Mouse (Mus musculus) G1E (cell line): ENCODE measurements around the gene Cdc42bpa. TPM values are rescaled to one million over a fixed set of nuclear protein-coding genes. Genes with fewer than 3 reads are reported as not detected.

ENCODE experiments used
- ATAC-seq: 2 replicates; pipeline ENCODE4 v1.8.0; 2016; ENCODE audit warnings: mild to moderate bottlenecking; ENCODE audit not compliant: insufficient number of reproducible peaks, poor library complexity, low FRiP score, severe bottlenecking; ENCODE audit errors: extremely low read depth
- DNase-seq: peaks from one replicate; pipeline ENCODE4 v3.0.0; 2012; ENCODE audit warnings: low spot score
- H3K27me3 ChIP-seq: 2 replicates; pipeline ENCODE4 v1.6.1; 2012; ENCODE audit warnings: mild to moderate bottlenecking, low read length, inconsistent platforms; ENCODE audit not compliant: insufficient read depth
- H3K36me3 ChIP-seq: replicated peaks from 2 replicates; pipeline ENCODE3; 2012; ENCODE audit warnings: mild to moderate bottlenecking, inconsistent platforms
- H3K4me1 ChIP-seq: 2 replicates; pipeline ENCODE4 v1.6.1; 2012; ENCODE audit warnings: low read depth, low read length, inconsistent platforms, mixed read lengths; ENCODE audit not compliant: insufficient read depth
- H3K4me3 ChIP-seq: 2 replicates; pipeline ENCODE4 v1.5.1; 2012; ENCODE audit warnings: low read depth, mild to moderate bottlenecking, inconsistent platforms, low read length, moderate library complexity, mixed read lengths
- H3K9me3 ChIP-seq: replicated peaks from 2 replicates; pipeline ENCODE4 v1.6.1; 2012; ENCODE audit warnings: inconsistent platforms
- CTCF ChIP-seq: IDR thresholded peaks from 2 replicates; pipeline ENCODE4 v1.5.1; 2012; ENCODE audit warnings: low read depth, low read length, inconsistent platforms, mixed read lengths
- GATA1 ChIP-seq: IDR thresholded peaks from 2 replicates; pipeline ENCODE4 v1.6.1; 2012; ENCODE audit warnings: borderline replicate concordance, low read length, inconsistent platforms, mixed read lengths
- GATA2 ChIP-seq: IDR thresholded peaks from 2 replicates; pipeline ENCODE4 v1.6.1; 2012; ENCODE audit warnings: low read depth, low read length, inconsistent platforms, borderline replicate concordance
- POLR2AphosphoS5 ChIP-seq: IDR thresholded peaks from 2 replicates; pipeline ENCODE4 v1.6.1; 2012; ENCODE audit warnings: low read depth, low read length, inconsistent platforms; ENCODE audit not compliant: insufficient replicate concordance
- TAL1 ChIP-seq: conservative IDR thresholded peaks from 2 replicates; pipeline ENCODE4 v1.6.1; 2012; ENCODE audit warnings: low read depth, low read length, inconsistent platforms, mixed read lengths
- polyA plus RNA-seq: library from polyadenylated mRNA; stranded (reverse); fragments of >175 nt; gene quantifications from 2 replicates; pipeline ENCODE4 v1.2.3, GENCODE M21; 2012
- total RNA-seq, 2 experiments: library from RNA; stranded (forward) in 1 of 2; stranded (reverse) in 1 of 2; fragments of 200-1000 nt in 1 of 2; fragments of >200 nt in 1 of 2; fragmentation: Nextera tagmentation in 1 of 2; gene quantifications; 2 replicates each; pipeline ENCODE4 v1.2.3; 2014 to 2017

The Cdc42bpa gene
- total and polyA plus RNA-seq, 3 experiments: 8.2 to 90.0 (median 28.2) TPM

DNA sequence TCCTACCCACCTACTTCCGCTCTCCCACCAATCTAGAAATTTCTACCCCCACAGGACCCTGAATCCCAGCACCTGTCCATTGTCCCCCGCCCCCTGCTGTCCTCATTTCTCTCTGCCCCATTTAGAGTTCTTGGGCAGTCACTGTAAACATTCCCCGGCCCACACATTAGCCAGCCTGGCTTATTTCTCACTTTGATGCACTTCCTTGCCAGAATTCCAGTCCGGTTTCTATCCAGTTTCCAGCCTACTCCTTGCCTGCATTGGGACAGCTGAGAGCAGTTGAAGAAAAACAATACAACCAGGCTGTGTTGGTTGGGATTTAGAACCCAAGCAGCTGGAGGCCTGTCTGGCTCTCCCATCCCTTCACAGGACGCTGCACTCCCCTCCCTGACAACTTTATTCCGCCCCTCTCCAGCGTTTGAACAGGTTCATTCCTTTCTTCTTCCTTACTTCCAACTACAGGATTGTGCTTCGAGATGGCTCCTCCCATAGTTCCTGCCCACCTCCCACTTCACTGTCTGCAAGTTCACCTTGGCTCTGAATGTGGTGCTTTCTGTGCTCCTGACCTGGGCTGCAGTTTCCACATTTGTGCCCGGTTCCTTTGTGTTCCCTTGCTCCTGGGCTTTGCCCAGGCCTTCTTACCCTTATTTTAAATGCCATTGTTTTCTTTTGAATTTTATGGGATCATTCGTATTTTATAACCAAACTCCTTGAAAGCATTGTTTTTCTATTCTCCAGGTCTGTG is 36.4 kb upstream of the Cdc42bpa start:
- TF ChIP-seq CTCF (no peak), POLR2AphosphoS5 (no peak), TAL1 (no peak), GATA1 (no peak), GATA2 (no peak)

DNA sequence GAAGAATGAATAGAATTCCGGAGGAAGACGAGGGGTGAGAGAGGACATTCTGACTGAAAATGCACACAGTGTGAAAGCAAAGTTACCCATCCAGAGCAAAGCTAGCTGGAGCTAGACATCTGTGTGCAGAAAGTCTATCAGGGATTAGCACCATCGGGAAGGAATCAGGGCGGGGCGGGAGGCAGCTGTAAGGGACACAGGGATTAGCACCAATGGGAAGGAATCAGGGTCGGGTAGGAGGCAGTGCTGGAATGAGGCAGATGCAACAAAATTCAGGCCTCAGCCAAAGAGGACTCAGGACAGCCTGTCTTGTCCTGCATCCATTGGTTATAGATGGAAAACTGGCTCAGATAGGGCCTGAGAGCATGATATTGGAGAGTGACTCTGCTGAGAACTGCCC is 34.0 kb upstream of the Cdc42bpa start:
- Histone ChIP-seq H3K9me3 (no peaks in the 10 kb centered on the region), H3K27me3 (peaks cover 31% of the 10 kb centered on the region), H3K36me3 (no peaks in the 10 kb centered on the region), H3K4me3 (no peak overlapping the region), H3K4me1 (no peaks in the 10 kb centered on the region)
- ATAC-seq (no peak), DNase-seq (no peak)
- TF ChIP-seq TAL1 (no peak), POLR2AphosphoS5 (no peak), GATA2 (no peak), CTCF (no peak), GATA1 (no peak)

More for the DNA sequence above, 36.4 kb upstream of the Cdc42bpa start:
- H3K27me3 ChIP-seq: peaks cover 30% of the 10 kb centered on the region
- no peaks in the 10 kb centered on the region for H3K9me3 ChIP-seq
- H3K36me3 ChIP-seq: no peaks in the 10 kb centered on the region
- DNase-seq (no peak), ATAC-seq (no peak)
- H3K4me1 ChIP-seq: no peaks in the 10 kb centered on the region
- no peak overlapping the region for H3K4me3 ChIP-seq

DNA sequence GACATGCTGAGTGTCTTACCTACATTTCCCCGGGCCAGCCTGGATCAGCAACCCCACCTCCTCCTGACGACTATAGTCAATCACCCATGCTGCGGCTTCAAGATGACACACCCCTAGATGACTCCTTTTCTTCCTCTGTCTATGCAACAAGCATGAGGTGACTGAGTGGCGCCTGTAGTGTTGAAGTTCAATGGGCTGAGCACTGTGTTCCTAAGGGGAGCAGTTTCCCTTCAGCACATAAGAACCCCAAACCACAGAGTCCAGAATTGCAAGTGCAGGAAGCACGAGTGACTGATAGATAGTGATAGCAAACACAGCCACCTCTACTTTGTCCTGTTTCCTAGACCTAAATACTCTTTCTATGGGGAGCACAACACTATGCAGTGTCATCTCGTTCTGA is 33.2 kb upstream of the Cdc42bpa start:
- H3K4me3 ChIP-seq: no peak overlapping the region
- ATAC-seq (no peak), DNase-seq (no peak)
- TF ChIP-seq GATA1 (no peak), GATA2 (no peak), CTCF (no peak), TAL1 (no peak), POLR2AphosphoS5 (no peak)
- H3K27me3 ChIP-seq: peaks cover 31% of the 10 kb centered on the region
- H3K36me3 ChIP-seq: no peaks in the 10 kb centered on the region
- no peaks in the 10 kb centered on the region for H3K4me1 ChIP-seq
- no peaks in the 10 kb centered on the region for H3K9me3 ChIP-seq

DNA sequence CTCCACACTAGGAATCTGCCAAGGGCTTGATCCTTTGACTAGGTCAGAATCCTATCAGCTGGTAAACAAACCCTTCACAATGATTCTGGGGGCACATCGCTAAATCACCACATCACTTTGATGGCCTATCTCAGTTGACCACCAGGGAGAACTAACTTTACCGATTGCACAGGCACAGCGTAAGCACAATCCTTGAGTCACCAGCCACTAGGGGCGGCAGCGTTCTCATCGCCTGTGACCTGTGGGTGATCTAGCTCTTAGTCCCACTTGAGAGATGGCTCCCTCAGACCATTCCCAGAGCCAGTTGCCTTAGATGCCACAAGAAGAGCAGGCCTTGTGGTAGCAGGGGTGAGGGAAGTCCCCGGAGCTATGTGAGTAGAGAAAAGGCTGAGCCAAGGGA is 31.4 kb upstream of the Cdc42bpa start:
- no peak overlapping the region for H3K4me3 ChIP-seq
- peaks cover 25% of the 10 kb centered on the region for H3K27me3 ChIP-seq
- no peaks in the 10 kb centered on the region for H3K36me3 ChIP-seq
- H3K9me3 ChIP-seq: no peaks in the 10 kb centered on the region
- DNase-seq (no peak), ATAC-seq (no peak)
- H3K4me1 ChIP-seq: no peaks in the 10 kb centered on the region
- TF ChIP-seq POLR2AphosphoS5 (no peak), GATA2 (no peak), TAL1 (no peak), GATA1 (no peak), CTCF (no peak)

DNA sequence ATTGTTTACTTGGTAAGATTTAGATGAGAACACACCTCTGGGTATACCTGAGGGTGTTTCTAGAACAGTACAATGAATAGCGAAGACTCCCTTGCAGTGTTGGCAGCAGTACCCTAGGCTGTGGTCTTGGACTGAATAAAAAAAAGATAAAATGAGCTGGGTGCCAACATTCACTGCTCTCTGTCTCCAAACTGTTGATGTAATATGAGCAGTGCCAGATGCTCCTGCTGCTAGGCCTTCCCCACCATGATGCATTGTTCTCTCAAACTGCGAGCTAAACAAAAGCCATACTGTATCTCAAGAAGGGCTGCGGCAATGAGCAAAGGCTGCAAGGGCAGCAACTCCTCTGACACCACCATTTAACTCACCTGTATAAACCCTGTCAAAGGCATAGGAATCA is 29.0 kb upstream of the Cdc42bpa start:
- H3K9me3 ChIP-seq: no peaks in the 10 kb centered on the region
- H3K27me3 ChIP-seq: peaks cover 30% of the 10 kb centered on the region
- no peak for DNase-seq
- H3K4me1 ChIP-seq: no peaks in the 10 kb centered on the region
- no peak for ATAC-seq
- H3K36me3 ChIP-seq: no peaks in the 10 kb centered on the region
- no peak for TF ChIP-seq GATA2
- no peak for TF ChIP-seq GATA1
- no peak for TF ChIP-seq CTCF
- TF ChIP-seq TAL1: no peak
- no peak for TF ChIP-seq POLR2AphosphoS5
- no peak overlapping the region for H3K4me3 ChIP-seq

DNA sequence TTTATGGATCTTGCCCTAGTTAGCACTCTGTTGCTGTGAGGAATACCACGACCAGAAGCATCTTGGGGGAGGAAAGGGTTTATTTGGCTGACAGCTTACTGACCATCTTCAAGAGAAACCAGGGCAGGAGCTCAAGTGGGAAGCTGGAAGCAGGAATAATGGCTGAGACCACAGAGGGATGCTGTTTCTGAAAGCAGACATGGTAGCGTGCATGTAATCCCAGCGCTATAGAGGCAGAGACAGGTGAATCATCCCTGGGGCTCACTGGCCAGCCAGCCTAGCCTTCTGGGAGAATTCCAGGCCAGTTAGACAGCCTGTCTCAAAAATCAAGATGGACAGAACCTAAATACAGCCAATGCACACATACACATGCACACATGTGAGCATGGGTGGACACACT is 26.2 kb upstream of the Cdc42bpa start:
- no peaks in the 10 kb centered on the region for H3K9me3 ChIP-seq
- H3K36me3 ChIP-seq: no peaks in the 10 kb centered on the region
- peaks cover 17% of the 10 kb centered on the region for H3K27me3 ChIP-seq
- H3K4me3 ChIP-seq: no peak overlapping the region
- DNase-seq (no peak), ATAC-seq (no peak)
- H3K4me1 ChIP-seq: no peaks in the 10 kb centered on the region
- no peak for TF ChIP-seq CTCF
- no peak for TF ChIP-seq TAL1
